Mouse (Mus musculus): ENCODE data around the gene Coa6.

DNA sequence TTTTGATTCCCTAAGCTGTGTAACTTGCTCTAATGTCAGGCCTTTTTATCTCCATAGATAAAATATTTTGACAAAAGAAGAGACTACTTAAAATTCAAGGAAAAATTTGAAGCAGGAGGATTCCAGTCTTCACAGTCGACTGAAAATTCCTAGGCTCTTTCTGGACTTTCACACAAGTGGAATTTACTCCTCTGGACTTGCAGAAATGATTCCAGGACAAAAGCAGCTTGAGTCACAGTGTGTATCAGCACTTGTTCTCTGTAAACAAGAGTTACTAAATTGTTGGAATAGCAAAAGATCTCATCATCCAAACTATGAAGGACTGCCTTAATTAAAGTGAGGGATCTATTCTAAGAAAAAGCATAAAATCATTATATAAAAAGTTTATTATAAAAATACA lies 2.6 kb downstream of the Coa6 start:
- TF ChIP-seq POLR2A (IDR thresholded peaks at IDR 0.05; ENCODE audit: extremely low read depth, insufficient read depth, low read length) (no peak), CTCF (IDR thresholded peaks at IDR 0.05; ENCODE audit: extremely low read depth, insufficient read depth, low read length) (no peak)
